8 mouse cellular contexts compared by ENCODE assay signal in the genomic region with DNA sequence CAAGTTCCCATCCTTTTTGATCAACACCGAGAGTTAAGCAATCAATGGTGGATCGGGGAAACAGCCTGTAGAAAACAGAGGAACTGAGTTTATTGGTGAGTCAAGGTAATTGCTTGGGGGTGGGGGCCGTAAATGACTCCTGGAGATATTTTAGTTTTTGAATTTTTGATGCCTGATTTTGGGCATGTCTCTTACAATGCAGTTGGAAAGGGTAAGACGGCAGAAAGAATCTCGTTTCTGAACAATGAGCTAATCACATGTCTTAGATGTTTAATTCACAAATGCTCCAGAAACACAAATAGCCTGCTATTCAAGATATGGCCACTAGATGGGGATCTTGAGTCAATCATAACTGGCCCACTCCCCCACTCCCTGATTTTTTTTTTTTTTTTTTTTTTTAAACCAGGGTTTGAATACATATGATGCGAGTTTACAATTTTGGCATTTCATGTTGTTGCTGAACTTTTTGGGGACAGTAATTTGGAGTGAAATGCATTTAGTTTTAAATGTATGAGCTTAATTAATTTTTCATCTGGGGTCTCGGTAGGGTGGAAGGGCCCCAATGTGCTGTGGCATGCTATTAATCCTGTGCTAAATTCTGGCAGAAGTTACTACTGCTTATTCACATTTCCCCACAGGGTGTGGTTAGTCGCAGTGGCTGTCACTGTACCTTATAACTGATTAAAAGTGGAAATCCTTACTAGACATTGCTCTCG. TPM values are rescaled to one million over a fixed set of nuclear protein-coding genes. Genes with fewer than 3 reads are reported as not detected.
A peak's percentile ranks its signal among the peaks of the same experiment; 100 is the strongest.
DNase-seq lines count a peak whose midpoint lies in the region; ATAC-seq and TF ChIP-seq lines count a peak whose summit lies in the region.

No protein-coding gene starts in this region.

- no peak for TF ChIP-seq EP300 in heart, postnatal 0 days (IDR thresholded peaks at IDR 0.05; ENCODE audit: low read depth)

- no peak overlapping the region for H3K9ac ChIP-seq in ES-E14 (ENCODE audit: insufficient read depth, low read depth, low read length, poor library complexity, severe bottlenecking)
- H3K9ac ChIP-seq in heart, postnatal 0 days (replicated peaks; ENCODE audit: low read depth, low read length): no peak overlapping the region

- DNase-seq in gastrocnemius, postnatal 10 days: peak; percentile 16
- no peak for DNase-seq in gastrocnemius, postnatal 25 days
- DNase-seq in ES-E14 (ENCODE audit: low read depth, low spot score): peak; percentile 24
- DNase-seq in heart, postnatal 0 days (ENCODE audit: low spot score): peak; percentile 53
- DNase-seq in large intestine, adult 2 months (ENCODE audit: low read depth, low spot score): peak; percentile 8

- in situ Hi-C loops in ES-E14 (cut with MboI; ENCODE audit: low sequenced_read_pairs in 2 of 2, unreplicated experiment in 2 of 2): no loop called here

- WGBS in heart, postnatal 0 days: 35% methylated on average over 9 of the region's 9 CpGs
- WGBS in large intestine, adult 2 months: 26% methylated on average over 9 of the region's 9 CpGs

- TF ChIP-seq POLR2A in cortical plate, adult 2 months (IDR thresholded peaks at IDR 0.05; ENCODE audit: extremely low read depth, insufficient read depth, low read length): no peak

- no peak overlapping the region for H3K27ac ChIP-seq in ES-E14 (ENCODE audit: insufficient read depth, low read depth, low read length, poor library complexity, severe bottlenecking)
- no peak overlapping the region for H3K27ac ChIP-seq in cortical plate, adult 2 months (ENCODE audit: insufficient read depth, low read length)
- no peak overlapping the region for H3K27ac ChIP-seq in heart, postnatal 0 days (ENCODE audit: low read depth)

- no peaks in the 10 kb centered on the region for H3K36me3 ChIP-seq in ES-E14 (ENCODE audit: control insufficient read depth, insufficient read depth, low read length, poor library complexity, severe bottlenecking)
- no peaks in the 10 kb centered on the region for H3K36me3 ChIP-seq in heart, postnatal 0 days (replicated peaks; ENCODE audit: control insufficient read depth, insufficient read depth, low read length)

- no peaks in the 10 kb centered on the region for H3K27me3 ChIP-seq in heart, postnatal 0 days (ENCODE audit: control insufficient read depth, insufficient read depth, low read length)

- no peaks in the 10 kb centered on the region for H3K9me3 ChIP-seq in ES-E14 (ENCODE audit: control insufficient read depth, insufficient read depth, low read depth, low read length)
- H3K9me3 ChIP-seq in heart, postnatal 0 days (replicated peaks; ENCODE audit: control insufficient read depth, low read length): no peaks in the 10 kb centered on the region

- peak overlapping the region; percentile 53 for H3K4me2 ChIP-seq in heart, postnatal 0 days (ENCODE audit: low read depth, low read length)

- no peak for ATAC-seq in heart, postnatal 0 days (ENCODE audit: insufficient read depth, low read depth)
- ATAC-seq in megakaryocyte-erythroid progenitor cell, adult 5-6 weeks (replicated peaks; ENCODE audit: low FRiP score, low TSS enrichment, poor library complexity, severe bottlenecking): peak; percentile 55; the same call in 1 of the 2 replicates
- no peak for ATAC-seq in monocyte, adult 5-6 weeks (replicated peaks; ENCODE audit: insufficient number of reproducible peaks, low FRiP score, low TSS enrichment, poor library complexity, severe bottlenecking)

- H3K4me1 ChIP-seq in ES-E14 (ENCODE audit: control insufficient read depth in 2 of 2, insufficient read depth in 2 of 2, low read length in 2 of 2, poor library complexity in 1 of 2): no peaks in the 10 kb centered on the region
- H3K4me1 ChIP-seq in cortical plate, adult 2 months (ENCODE audit: control insufficient read depth, insufficient read depth, low read length): no peaks in the 10 kb centered on the region; the same call in 1 of the 2 replicates
- H3K4me1 ChIP-seq in heart, postnatal 0 days (ENCODE audit: control insufficient read depth, insufficient read depth): no peaks in the 10 kb centered on the region

- peak; percentile 41; the same call in 1 of the 2 replicates for TF ChIP-seq CTCF in cortical plate, adult 2 months (IDR thresholded peaks at IDR 0.05; ENCODE audit: extremely low read depth, insufficient read depth, low read length)
- TF ChIP-seq CTCF in heart, postnatal 0 days (IDR thresholded peaks at IDR 0.05; ENCODE audit: low read depth): peak; percentile 78

- H3K4me3 ChIP-seq in ES-E14 (ENCODE audit: insufficient read depth in 1 of 2, low read depth in 1 of 2, low read length in 2 of 2, poor library complexity in 1 of 2, severe bottlenecking in 1 of 2): no peak overlapping the region
- H3K4me3 ChIP-seq in cortical plate, adult 2 months (ENCODE audit: insufficient read depth, low read length): peak overlapping the region; percentile 21
- peak overlapping the region; percentile 23 for H3K4me3 ChIP-seq in heart, postnatal 0 days (ENCODE audit: low read depth, low read length)

TF ChIP-seq in ES-E14, 5 proteins besides CTCF, POLR2A, EP300 and RAD21:
- TF ChIP-seq HCFC1 (IDR thresholded peaks at IDR 0.05; ENCODE audit: borderline replicate concordance, insufficient read depth, low read length): no peak
- no peak for TF ChIP-seq MAFK (IDR thresholded peaks at IDR 0.05; ENCODE audit: insufficient read depth, low read depth, low read length)
- peak; percentile 99 for TF ChIP-seq ZNF384 (IDR thresholded peaks at IDR 0.05; ENCODE audit: low read depth, low read length)
- peak; percentile 70 for TF ChIP-seq ZC3H11A (IDR thresholded peaks at IDR 0.05; ENCODE audit: borderline replicate concordance, low read depth, low read length)
- TF ChIP-seq CHD2 (IDR thresholded peaks at IDR 0.05; ENCODE audit: low read depth, low read length): no peak

RNA-seq across cellular contexts. Expression of gene 9330182O14Rik, which starts 32.6 kb away (rescaled TPM):
- not detected for total RNA-seq in gastrocnemius, postnatal 10 days (2021)
- total RNA-seq in gastrocnemius, postnatal 25 days (2021): not detected
- not detected in 2 replicates for total RNA-seq in ES-E14 (2012; rRNA removed)
- polyA plus RNA-seq in cortical plate, adult 2 months (2012; rRNA removed): not detected in 2 replicates
- not detected in 2 replicates for total RNA-seq in heart, postnatal 0 days (2014; rRNA removed; ENCODE audit: low replicate concordance)
- not detected in 2 replicates for polyA plus RNA-seq in heart, postnatal 0 days (2015; fragmentation: Nextera tagmentation; extraction: Ambion mirVana)
- polyA plus RNA-seq in large intestine, adult 2 months (2012; rRNA removed): not detected in 2 replicates
- total RNA-seq in megakaryocyte-erythroid progenitor cell, adult 5-6 weeks (2014; fragmentation: Nextera tagmentation): not detected in 2 replicates
- not detected in 2 replicates for total RNA-seq in megakaryocyte-erythroid progenitor cell, adult 5-6 weeks (2017)
- total RNA-seq in monocyte, adult 5-6 weeks (2017): not detected in 3 replicates

Comparison
In these comparisons a context has a peak if more than half of its experiments do, and no peak if none do; other contexts are left out.
1. H3K4me3 ChIP-seq: peak in cortical plate, adult 2 months (single experiment) and heart, postnatal 0 days (single experiment); none in ES-E14 (0 of 2).